Mouse (Mus musculus): ENCODE data around the gene Fancc. TPM values are rescaled to one million over a fixed set of nuclear protein-coding genes. Genes with fewer than 3 reads are reported as not detected.

Gene Fancc
- polyA plus RNA-seq, 1 experiment, result 9.7 TPM

GRCm38 (mm10) chr13:63306768-63307167 lies 190.3 kb downstream of the Fancc start:
- Histone ChIP-seq H3K4me3 (ENCODE audit: control insufficient read depth, low read depth, low read length) (no peak overlapping the region), H3K4me1 (ENCODE audit: control insufficient read depth, insufficient read depth, low read length) (no peaks in the 10 kb centered on the region; the same call in 1 of the 2 replicates), H3K36me3 (ENCODE audit: control insufficient read depth, insufficient read depth, low read length) (no peaks in the 10 kb centered on the region), H3K27me3 (ENCODE audit: control insufficient read depth, insufficient read depth, low read length) (no peaks in the 10 kb centered on the region), H3K27ac (ENCODE audit: control insufficient read depth, insufficient read depth, low read depth, low read length) (no peak overlapping the region)
- TF ChIP-seq POLR2A (IDR thresholded peaks at IDR 0.05; ENCODE audit: control insufficient read depth, low read depth, low read length), result no peak

- no peaks in the 10 kb centered on the region for H3K27me3 ChIP-seq (ENCODE audit: control insufficient read depth, insufficient read depth, low read length)
- no peak overlapping the region for H3K27ac ChIP-seq (ENCODE audit: control insufficient read depth, insufficient read depth, low read depth, low read length)
- TF ChIP-seq CTCF (IDR thresholded peaks at IDR 0.05; ENCODE audit: control insufficient read depth, insufficient read depth, insufficient replicate concordance, low read depth, low read length), result no peak
- no peak for TF ChIP-seq POLR2A (IDR thresholded peaks at IDR 0.05; ENCODE audit: control insufficient read depth, low read depth, low read length)
- no peak overlapping the region for H3K4me3 ChIP-seq (ENCODE audit: control insufficient read depth, low read depth, low read length)
- no peaks in the 10 kb centered on the region; the same call in 1 of the 2 replicates for H3K4me1 ChIP-seq (ENCODE audit: control insufficient read depth, insufficient read depth, low read length)
- no peaks in the 10 kb centered on the region for H3K36me3 ChIP-seq (ENCODE audit: control insufficient read depth, insufficient read depth, low read length)
These were observed 191.7 kb downstream of the Fancc start for GRCm38 (mm10) chr13:63305160-63306011.

- Histone ChIP-seq H3K36me3 (ENCODE audit: control insufficient read depth, insufficient read depth, low read length) (no peaks in the 10 kb centered on the region), H3K27ac (ENCODE audit: control insufficient read depth, insufficient read depth, low read depth, low read length) (no peak overlapping the region), H3K27me3 (ENCODE audit: control insufficient read depth, insufficient read depth, low read length) (no peaks in the 10 kb centered on the region), H3K4me1 (ENCODE audit: control insufficient read depth, insufficient read depth, low read length) (no peaks in the 10 kb centered on the region; the same call in 1 of the 2 replicates), H3K4me3 (ENCODE audit: control insufficient read depth, low read depth, low read length) (no peak overlapping the region)
- TF ChIP-seq POLR2A (IDR thresholded peaks at IDR 0.05; ENCODE audit: control insufficient read depth, low read depth, low read length) (no peak), CTCF (IDR thresholded peaks at IDR 0.05; ENCODE audit: control insufficient read depth, insufficient read depth, insufficient replicate concordance, low read depth, low read length) (no peak)
These were observed 192.3 kb downstream of the Fancc start for GRCm38 (mm10) chr13:63304799-63305159.

GRCm38 (mm10) chr13:63304124-63304792 lies 192.8 kb downstream of the Fancc start:
- no peaks in the 10 kb centered on the region for H3K36me3 ChIP-seq (ENCODE audit: control insufficient read depth, insufficient read depth, low read length)

GRCm38 (mm10) chr13:63302381-63302780 lies 194.7 kb downstream of the Fancc start:
- Histone ChIP-seq H3K36me3 (ENCODE audit: control insufficient read depth, insufficient read depth, low read length) (no peaks in the 10 kb centered on the region), H3K27ac (ENCODE audit: control insufficient read depth, insufficient read depth, low read depth, low read length) (no peak overlapping the region)

More at GRCm38 (mm10) chr13:63304124-63304792, 192.8 kb downstream of the Fancc start:
- no peak for TF ChIP-seq CTCF (IDR thresholded peaks at IDR 0.05; ENCODE audit: control insufficient read depth, insufficient read depth, insufficient replicate concordance, low read depth, low read length)
- no peak for TF ChIP-seq POLR2A (IDR thresholded peaks at IDR 0.05; ENCODE audit: control insufficient read depth, low read depth, low read length)
- no peak overlapping the region for H3K27ac ChIP-seq (ENCODE audit: control insufficient read depth, insufficient read depth, low read depth, low read length)
- H3K4me3 ChIP-seq (ENCODE audit: control insufficient read depth, low read depth, low read length), result no peak overlapping the region
- H3K4me1 ChIP-seq (ENCODE audit: control insufficient read depth, insufficient read depth, low read length), result no peaks in the 10 kb centered on the region; the same call in 1 of the 2 replicates
- H3K27me3 ChIP-seq (ENCODE audit: control insufficient read depth, insufficient read depth, low read length), result no peaks in the 10 kb centered on the region

GRCm38 (mm10) chr13:63301764-63302209 lies 195.3 kb downstream of the Fancc start:
- Histone ChIP-seq H3K4me1 (ENCODE audit: control insufficient read depth, insufficient read depth, low read length) (peaks cover 2% of the 10 kb centered on the region; the same call in 1 of the 2 replicates), H3K27me3 (ENCODE audit: control insufficient read depth, insufficient read depth, low read length) (no peaks in the 10 kb centered on the region), H3K36me3 (ENCODE audit: control insufficient read depth, insufficient read depth, low read length) (no peaks in the 10 kb centered on the region), H3K27ac (ENCODE audit: control insufficient read depth, insufficient read depth, low read depth, low read length) (no peak overlapping the region), H3K4me3 (ENCODE audit: control insufficient read depth, low read depth, low read length) (no peak overlapping the region)
- TF ChIP-seq POLR2A (IDR thresholded peaks at IDR 0.05; ENCODE audit: control insufficient read depth, low read depth, low read length), result no peak
- no peak for TF ChIP-seq CTCF (IDR thresholded peaks at IDR 0.05; ENCODE audit: control insufficient read depth, insufficient read depth, insufficient replicate concordance, low read depth, low read length)

More at GRCm38 (mm10) chr13:63302381-63302780, 194.7 kb downstream of the Fancc start:
- no peak for TF ChIP-seq CTCF (IDR thresholded peaks at IDR 0.05; ENCODE audit: control insufficient read depth, insufficient read depth, insufficient replicate concordance, low read depth, low read length)
- no peak for TF ChIP-seq POLR2A (IDR thresholded peaks at IDR 0.05; ENCODE audit: control insufficient read depth, low read depth, low read length)
- Histone ChIP-seq H3K4me3 (ENCODE audit: control insufficient read depth, low read depth, low read length) (no peak overlapping the region), H3K27me3 (ENCODE audit: control insufficient read depth, insufficient read depth, low read length) (no peaks in the 10 kb centered on the region), H3K4me1 (ENCODE audit: control insufficient read depth, insufficient read depth, low read length) (no peaks in the 10 kb centered on the region; the same call in 1 of the 2 replicates)

- Histone ChIP-seq H3K27me3 (ENCODE audit: control insufficient read depth, insufficient read depth, low read length) (no peaks in the 10 kb centered on the region), H3K4me1 (ENCODE audit: control insufficient read depth, insufficient read depth, low read length) (peaks cover 2% of the 10 kb centered on the region; the same call in 1 of the 2 replicates), H3K36me3 (ENCODE audit: control insufficient read depth, insufficient read depth, low read length) (no peaks in the 10 kb centered on the region), H3K4me3 (ENCODE audit: control insufficient read depth, low read depth, low read length) (no peak overlapping the region), H3K27ac (ENCODE audit: control insufficient read depth, insufficient read depth, low read depth, low read length) (no peak overlapping the region)
- no peak for TF ChIP-seq POLR2A (IDR thresholded peaks at IDR 0.05; ENCODE audit: control insufficient read depth, low read depth, low read length)
- no peak for TF ChIP-seq CTCF (IDR thresholded peaks at IDR 0.05; ENCODE audit: control insufficient read depth, insufficient read depth, insufficient replicate concordance, low read depth, low read length)
These were observed 196.1 kb downstream of the Fancc start for GRCm38 (mm10) chr13:63300929-63301328.

All from testis, adult 2 months (tissue).